Mouse (Mus musculus): ENCODE results near the gene Lpp.

Lpp gene

GRCm38 (mm10) chr16:24392651-24393555 lies at the start of gene Lpp:
Gene Lpp (plus strand): TSS chr16:24393507.
- peak; percentile 72 for DNase-seq

GRCm38 (mm10) chr16:24347582-24348411 lies 45.5 kb upstream of the Lpp start:
- DNase-seq: no peak

GRCm38 (mm10) chr16:24350306-24350705 lies 43.0 kb upstream of the Lpp start:
- no peak for DNase-seq

DNA sequence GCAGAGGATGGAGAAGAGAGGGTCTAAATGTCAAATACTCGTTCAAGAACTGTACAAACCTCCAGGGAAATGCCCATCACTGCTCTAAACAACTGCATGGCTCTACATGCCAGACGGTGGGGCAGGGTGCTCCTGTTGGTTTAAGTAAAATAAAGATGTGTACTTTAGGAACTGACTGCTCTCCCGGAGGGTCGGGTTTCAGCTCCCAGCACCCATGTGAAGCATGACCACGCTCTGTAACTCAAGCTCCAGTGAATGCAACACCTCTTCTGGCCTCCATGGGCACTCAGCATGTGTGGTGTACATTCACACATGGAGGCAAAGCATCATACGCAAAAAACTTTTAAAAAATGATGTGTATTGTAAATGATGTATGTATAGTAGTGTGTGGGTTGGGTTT lies 42.6 kb upstream of the Lpp start:
- no peak for DNase-seq

DNA sequence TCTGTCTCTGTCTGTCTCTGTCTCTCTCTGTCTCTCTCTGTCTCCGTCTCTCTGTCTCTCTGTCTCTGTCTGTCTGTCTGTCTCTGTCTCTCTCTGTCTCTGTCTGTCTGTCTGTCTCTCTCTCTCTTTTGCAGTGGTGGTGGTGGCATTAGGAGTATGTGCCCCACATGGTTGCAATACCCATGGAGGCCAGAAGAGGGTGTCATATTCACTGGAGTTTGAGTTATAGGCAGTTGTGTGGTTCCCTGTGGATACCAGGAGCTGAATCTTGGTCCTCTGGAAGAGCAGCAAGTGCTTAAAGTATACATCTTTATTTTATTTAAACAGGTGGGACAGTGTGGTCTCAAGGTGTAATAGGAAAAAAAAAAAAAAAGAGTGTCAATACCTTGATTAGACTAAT lies 41.5 kb upstream of the Lpp start:
- no peak for DNase-seq

DNA sequence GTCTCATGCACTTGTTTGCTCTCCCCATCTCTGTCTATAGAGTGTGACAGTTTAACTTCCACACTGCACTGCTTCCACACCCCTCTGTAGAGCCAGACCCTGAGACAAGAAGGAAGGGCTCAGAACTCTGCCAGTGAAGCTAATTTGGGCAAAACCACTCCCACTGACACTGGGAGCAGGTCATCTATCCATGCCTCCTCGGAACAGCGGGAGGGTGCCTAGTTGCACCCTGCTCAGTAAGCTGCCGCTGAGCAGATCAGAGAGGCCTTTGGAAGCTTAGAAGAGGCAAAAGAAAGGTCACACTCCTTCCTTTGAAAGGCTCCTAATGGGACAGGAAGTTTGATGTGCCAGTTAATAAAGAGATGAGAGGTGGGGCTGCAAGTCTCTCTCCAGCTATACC lies 39.5 kb upstream of the Lpp start:
- no peak for DNase-seq

GRCm38 (mm10) chr16:24361667-24362066 lies 31.6 kb upstream of the Lpp start:
- DNase-seq: no peak

GRCm38 (mm10) chr16:24364030-24364687 lies 29.1 kb upstream of the Lpp start:
- DNase-seq: no peak

GRCm38 (mm10) chr16:24365900-24366299 lies 27.4 kb upstream of the Lpp start:
- DNase-seq: no peak

DNA sequence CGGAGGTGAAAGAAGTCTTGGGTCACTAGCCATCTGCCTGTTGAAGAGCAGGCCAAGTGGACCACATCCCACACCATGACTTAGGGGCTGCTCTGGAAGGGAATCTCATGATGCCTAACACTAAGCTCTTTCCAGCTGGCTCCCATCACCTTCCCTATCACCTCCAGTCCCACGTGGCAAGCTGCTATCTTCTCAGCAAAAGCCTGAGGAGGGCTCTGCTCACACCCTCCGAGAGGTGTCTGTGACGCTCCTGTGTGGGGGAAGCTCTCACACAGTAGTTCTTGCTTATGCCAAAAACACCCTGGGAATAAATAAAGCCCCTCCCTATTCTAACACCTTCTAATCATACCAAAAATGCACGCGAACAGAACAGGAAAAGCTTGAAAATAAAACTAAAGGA lies 26.2 kb upstream of the Lpp start:
- DNase-seq: no peak

DNA sequence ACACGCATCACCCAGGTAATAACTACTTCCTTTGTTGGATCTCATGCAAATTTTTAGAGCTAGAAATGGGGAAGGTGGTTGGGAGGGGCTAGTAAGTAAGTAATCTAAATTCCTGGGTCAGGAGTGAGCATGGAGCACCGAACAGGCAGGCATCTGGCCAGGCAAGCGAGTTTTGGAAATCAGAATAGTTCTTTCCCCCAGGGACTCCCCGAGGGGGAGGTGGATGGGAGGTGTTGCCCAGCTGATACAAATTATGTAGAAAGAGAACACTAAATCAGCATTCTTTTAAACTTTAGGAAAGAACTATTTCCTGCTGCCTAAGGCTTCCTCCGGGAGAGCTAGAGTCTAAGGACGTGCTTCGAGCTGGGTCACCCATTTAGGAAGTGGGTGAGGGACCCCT lies 25.8 kb upstream of the Lpp start:
- no peak for DNase-seq

GRCm38 (mm10) chr16:24376478-24376877 lies 16.8 kb upstream of the Lpp start:
- no peak for DNase-seq

DNA sequence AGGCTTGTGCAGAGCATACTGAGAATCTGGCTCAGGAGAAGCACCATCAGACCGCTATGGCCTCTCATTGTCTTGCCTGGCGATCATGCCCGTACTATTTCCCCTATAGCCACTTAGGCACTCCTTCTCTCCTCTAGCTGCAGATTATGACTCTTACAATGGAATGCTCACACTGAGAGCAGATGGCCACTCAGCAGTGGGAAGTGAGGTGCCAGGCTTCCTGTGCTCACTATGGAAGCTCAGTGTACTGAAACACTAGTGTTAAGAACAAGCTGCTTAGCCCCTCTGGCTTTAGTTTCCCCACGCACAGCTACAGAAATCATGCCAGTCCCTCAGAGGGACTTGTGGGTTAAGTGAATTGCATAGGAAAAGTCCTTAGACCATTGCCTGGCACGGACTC lies 2.7 kb upstream of the Lpp start:
- DNase-seq: peak; percentile 90 to 95

GRCm38 (mm10) chr16:24391111-24391510 lies 2.2 kb upstream of the Lpp start:
- no peak for DNase-seq

- DNase-seq: no peak
Observed at GRCm38 (mm10) chr16:24391901-24392300, 1.4 kb upstream of the Lpp start.

DNA sequence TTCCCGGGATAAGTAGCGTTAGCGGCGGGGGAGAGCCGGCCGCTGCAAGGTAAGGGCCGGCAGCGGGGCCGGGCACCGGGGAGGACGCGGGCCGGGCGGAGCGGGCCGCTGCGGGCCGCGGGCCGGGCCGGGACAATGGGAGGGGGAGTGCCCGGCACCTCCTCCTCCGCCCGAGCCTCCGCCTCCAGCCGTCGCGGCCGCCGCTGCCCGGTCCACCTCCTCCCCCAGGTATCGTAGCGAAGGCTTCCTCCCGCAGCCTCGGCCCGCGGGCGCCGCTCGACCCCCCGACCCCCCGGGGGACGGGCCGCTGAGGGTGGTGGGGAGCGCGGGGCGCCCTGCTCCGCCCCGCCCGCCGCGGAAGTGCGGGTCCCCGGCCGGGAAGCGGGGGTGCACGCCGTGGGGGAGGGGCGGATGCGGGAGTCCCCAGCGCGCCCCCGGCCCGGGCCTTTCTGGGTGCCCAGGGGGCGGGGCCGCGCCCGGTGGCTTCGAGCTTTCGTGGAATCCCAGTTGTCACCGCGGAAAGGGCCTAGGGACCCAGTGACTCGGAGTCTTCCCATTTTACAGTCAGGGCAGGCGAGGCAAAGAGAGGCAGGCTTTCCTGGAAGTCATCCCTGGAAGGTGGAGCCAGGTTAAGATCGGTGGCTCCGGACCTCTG lies 376 bp downstream of the Lpp start:
- peak; percentile 55 to 61 for DNase-seq

GRCm38 (mm10) chr16:24394211-24394991 lies 1.1 kb downstream of the Lpp start:
- DNase-seq: no peak

DNA sequence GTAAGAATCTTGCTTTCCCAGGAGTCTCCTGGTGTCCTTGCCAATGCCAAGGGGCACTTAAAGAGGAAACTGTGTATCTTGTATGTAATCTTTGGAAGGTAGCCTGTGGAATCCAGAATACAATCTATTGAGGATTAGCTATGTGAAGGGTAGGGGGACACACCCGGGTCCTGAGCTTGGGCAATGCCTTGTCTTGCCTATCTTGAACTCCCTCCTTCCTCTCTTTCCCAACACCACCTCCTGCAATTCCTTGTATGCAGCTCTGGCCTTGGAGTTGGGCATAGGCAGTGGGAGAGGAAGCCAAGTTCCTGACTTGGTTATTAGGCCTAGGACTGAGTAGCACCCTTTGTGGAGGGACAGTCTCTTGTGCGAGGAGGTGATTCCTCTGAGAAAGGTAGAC lies 1.8 kb downstream of the Lpp start:
- peak in 1 of 2 experiments; percentile 41 for DNase-seq

DNA sequence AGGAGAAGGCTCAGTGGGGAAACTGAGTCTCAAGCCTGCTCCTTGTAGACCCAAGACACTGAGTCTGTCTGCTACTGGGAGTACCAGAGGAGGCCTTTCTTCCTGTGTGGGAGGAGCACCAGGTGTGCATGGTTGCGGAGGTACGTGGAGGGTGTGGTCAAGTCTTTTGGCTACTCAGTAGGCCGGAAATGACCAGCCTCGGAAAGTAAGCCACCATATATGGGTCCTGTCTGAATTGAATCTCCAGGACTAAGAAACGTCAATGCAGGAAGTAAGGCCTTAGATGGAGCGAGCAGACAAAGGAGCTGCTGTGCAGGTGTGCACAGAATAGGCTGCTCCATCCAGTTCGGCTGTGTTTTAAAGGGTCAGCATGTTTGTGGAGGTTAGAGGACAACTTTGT lies 3.2 kb downstream of the Lpp start:
- no peak for DNase-seq

- DNase-seq: no peak
Observed at GRCm38 (mm10) chr16:24398476-24398875, 5.2 kb downstream of the Lpp start.

GRCm38 (mm10) chr16:24398893-24399292 lies 5.6 kb downstream of the Lpp start:
- DNase-seq: no peak

- no peak for DNase-seq
Observed at GRCm38 (mm10) chr16:24399524-24399923, 6.2 kb downstream of the Lpp start.
